Mouse (Mus musculus) cerebral cortex, adult 2 months (tissue): Measurements from ENCODE around the gene Dnajc13.

Source experiments
- WGBS: fragments of 180-500 bp; shearing (Covaris S2); methylation state at CpG from one replicate; pipeline ENCODE4 v1.1.7; 2018; 5-methylcytosine and 5-hydroxymethylcytosine counted together

The Dnajc13 gene

GRCm38 (mm10) chr9:104254408-104255180, 8.1 kb downstream of the Dnajc13 start:
- 53% methylated on average over 9 of the region's 9 CpGs for WGBS

DNA sequence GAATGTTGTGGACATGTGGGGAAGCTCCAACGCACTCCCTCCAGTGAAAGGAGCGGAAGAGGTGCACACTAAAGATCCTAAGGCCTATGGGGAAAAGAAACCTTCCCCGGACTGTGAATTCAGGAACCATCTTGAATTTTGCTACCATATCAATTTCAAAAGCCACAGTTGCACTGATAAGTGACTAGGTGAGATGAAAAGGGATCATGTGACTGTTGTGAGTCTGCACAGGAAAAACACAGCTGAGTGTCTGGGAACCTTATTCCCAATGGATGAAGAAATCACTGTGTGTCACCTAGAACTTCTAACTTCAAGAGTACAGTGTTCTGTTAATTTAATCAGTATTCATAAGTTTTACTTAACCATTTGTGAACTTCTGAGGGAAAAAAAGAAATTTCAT, 10.1 kb downstream of the Dnajc13 start:
- 95% methylated on average over 3 of the region's 3 CpGs for WGBS

GRCm38 (mm10) chr9:104251687-104252086, 11.0 kb downstream of the Dnajc13 start:
- WGBS = 75% methylated on average over 4 of the region's 4 CpGs

DNA sequence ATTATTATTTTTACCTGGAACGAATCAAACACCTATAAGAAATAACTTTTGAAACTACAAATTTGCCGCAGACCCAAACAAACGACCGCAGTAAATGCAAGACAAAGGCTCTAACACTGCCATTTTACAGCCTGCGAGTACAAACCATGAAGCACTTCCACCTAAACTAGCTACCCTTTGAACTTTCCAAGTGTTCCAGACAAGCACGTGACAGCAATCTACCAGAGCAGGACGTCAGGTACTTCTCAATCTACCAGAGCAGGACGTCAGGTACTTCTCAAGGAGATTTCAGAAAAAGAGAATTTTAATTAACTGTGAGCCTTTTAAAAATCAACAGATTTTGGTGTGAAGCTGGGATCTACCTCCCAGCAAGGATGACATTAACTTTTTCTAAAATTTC, 11.6 kb downstream of the Dnajc13 start:
- 89% methylated on average over 8 of the region's 8 CpGs for WGBS

DNA sequence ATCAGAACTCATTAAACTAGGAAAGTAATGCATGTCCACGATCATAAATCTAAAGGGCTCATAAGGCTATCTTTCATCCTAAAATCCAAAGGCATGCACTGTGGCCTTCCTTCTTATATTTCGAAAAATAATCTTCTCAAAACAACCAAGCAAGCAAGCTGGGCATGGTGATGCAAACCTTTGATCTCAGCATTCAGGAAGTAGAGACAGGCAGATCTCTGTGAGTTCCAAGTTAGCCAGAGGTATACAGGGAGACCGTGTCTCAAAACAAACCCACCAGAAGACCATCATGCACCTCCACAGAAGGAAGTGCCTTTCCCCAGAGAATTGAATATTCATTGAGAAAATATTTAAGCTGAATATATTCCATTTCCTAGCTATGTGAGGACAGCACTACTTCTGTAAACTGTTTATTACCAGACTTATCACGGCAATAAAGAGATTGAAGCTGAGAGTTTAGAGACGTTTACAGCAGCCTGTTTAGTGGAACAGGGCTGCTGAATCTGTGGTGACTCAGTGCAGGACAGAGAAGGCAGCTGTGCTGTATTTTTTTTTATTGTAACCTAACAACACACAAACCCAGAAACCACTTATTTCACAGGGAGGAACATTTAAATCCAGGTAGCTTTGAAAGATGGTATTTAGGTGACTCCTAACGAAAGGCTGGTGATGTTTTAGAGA, 15.3 kb downstream of the Dnajc13 start:
- WGBS = 62% methylated on average over 6 of the region's 6 CpGs

GRCm38 (mm10) chr9:104243799-104244466, 18.8 kb downstream of the Dnajc13 start:
- WGBS = 64% methylated on average over 9 of the region's 9 CpGs

DNA sequence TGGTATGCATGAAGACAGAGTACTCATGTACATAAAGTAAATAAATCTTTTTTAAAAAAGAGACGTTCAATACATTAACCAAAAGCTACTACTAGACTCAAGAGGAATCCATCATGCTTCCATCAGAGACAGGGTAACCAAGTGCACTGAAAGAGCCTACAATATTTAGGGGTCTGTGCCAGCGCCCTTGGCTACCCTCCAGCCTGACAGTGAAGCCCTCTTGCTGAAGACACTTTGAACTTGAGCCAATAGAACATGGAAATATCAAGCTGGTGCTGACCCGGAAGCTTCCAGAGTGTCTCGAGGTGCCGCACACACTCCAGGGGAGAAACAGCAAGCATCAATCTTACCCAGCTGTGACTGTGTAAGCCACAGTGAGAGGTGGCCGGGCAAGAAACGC, 22.6 kb downstream of the Dnajc13 start:
- WGBS = 73% methylated on average over 7 of the region's 7 CpGs

DNA sequence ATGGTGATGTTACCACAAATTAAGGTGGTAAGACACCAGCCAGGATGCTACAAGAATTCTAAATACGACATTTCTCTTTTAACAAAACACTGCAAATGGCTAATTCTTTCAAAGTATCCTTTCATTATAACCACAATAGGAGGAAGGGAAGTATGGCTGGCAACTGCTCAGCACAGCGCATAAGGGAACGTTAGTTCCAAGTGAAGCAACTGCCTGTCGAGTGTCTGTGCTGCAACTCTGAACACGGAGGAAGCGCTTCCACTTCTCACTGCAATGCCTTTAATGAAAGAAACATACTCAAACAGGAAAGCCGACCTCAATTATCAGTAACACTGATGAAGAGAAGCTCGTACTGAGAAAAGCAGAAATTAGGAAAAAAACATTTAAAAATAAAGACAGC, 23.7 kb downstream of the Dnajc13 start:
- 62% methylated on average over 8 of the region's 8 CpGs for WGBS

- 83% methylated on average over 11 of the region's 11 CpGs for WGBS
Measured at GRCm38 (mm10) chr9:104236256-104236930, 26.3 kb downstream of the Dnajc13 start.

GRCm38 (mm10) chr9:104235751-104236150, 27.0 kb downstream of the Dnajc13 start:
- WGBS = 22% methylated on average over 5 of the region's 5 CpGs

DNA sequence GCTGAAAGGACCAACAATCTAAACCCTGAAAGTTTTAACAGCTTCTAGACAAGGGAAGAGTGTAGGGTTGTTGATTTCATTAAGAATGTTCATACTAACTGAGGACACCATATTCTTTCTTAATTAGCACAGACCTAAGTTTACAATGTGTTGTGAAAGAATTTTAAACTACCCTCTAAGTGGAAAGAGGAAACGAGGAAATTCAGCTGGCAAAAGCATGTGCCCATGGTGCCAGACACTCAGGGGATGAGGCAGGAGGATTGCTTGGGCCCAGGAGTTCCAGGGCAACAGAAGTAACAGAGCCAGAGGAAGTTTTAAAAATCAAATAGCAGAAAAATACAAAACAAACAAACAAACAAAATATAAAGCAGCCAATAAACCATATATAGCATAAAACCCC, 28.9 kb downstream of the Dnajc13 start:
- 53% methylated on average over 1 of the region's 1 CpGs for WGBS

DNA sequence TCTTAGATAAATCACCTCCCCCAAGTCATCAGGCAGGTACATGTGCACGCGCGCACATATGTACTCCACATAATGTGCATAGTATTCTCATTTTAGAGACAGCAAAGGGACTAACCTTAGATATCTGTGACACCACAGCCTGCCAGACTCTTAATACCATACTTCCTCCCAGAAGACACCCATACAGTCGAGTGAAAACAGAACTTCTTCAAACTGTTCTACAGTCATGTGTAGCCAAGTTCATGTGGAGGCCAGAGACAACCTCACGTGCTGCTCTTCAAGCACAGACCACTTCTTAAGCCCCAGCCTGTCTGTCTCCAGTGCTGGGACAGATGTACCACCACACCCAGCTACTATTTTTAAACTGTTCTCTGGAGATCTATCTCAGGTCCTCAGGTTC, 29.7 kb downstream of the Dnajc13 start:
- 87% methylated on average over 5 of the region's 5 CpGs for WGBS

GRCm38 (mm10) chr9:104232004-104232403, 30.7 kb downstream of the Dnajc13 start:
- WGBS = 95% methylated on average over 3 of the region's 3 CpGs

DNA sequence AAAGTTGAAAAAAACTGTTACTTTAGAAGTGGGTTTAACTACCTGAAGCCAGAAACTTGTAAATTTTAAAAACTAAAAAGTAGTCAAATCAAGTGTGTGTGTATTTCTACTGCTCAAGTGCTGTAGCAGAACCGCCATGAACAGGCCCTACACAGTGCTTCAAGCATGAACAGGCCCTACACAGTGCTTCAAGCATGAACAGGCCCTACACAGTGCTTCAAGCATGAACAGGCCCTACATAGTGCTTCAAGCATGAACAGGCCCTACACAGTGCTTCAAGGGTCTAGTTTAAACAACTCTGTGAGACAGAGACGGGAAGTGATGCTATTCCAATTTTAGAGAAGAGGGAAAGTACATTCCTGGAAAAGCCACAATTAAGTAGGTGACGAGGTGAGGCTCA, 51.3 kb downstream of the Dnajc13 start:
- WGBS = 85% methylated on average over 3 of the region's 3 CpGs

DNA sequence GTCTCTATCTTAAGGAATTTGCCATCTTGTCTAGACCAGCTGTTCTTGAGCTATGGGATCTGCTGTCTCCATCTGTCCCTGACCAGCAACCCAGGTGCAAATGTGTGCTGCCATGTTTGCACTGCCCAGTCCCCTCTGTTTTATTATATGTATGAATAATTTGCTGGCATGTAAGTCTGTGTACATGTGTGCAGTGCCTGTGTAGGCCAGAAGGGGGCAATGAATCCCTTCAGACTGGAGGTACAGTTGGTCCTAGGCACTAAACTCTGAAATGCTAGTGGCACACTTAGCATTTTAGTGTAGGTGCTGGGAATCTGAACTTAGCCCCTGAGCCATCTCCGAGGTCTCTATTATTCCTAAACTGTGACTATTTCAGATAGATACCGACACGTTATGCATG, 58.9 kb downstream of the Dnajc13 start:
- WGBS = 91% methylated on average over 3 of the region's 3 CpGs

DNA sequence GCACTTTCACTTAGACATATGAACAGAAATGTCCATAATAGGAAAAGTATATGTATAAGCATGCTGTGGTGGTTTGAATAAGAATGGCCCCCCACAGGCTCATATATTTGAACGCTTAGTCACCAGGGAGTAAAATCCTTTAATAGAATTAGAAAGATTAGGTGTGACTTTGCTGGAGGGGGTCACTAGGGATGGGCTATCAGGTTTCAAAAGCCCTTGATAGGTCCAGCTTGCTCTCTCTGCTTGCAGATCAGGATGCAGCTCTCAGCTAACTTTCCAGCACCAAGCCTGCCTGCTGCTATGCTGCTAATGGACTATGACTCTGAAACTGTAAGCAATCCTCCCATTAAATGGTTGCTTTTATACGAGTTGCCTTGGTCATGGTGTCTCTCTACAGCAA, 68.2 kb downstream of the Dnajc13 start:
- WGBS = 72% methylated on average over 2 of the region's 2 CpGs

DNA sequence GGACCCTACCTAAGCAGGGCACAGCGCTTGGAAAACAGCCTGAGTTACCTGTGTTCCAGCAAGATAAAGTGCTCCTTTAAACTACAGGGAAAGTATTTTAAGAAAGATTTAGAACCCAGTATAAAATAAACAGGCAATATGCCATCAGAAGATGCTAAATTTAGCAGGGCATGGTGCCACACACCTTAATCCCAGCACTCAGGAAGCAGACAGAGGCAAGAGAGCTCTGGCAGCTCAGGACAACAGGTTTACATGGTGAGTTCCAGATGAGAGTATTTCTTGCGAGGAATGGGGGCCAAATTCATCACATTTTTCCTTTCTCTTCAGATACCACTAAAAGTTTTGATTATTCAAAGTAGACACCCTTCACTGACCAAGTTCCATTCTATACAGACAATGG, 68.8 kb downstream of the Dnajc13 start:
- 88% methylated on average over 2 of the region's 2 CpGs for WGBS

GRCm38 (mm10) chr9:104193327-104193726, 69.4 kb downstream of the Dnajc13 start:
- WGBS = 38% methylated on average over 1 of the region's 1 CpGs

- WGBS = 93% methylated on average over 6 of the region's 6 CpGs
Measured at GRCm38 (mm10) chr9:104192513-104192912, 70.2 kb downstream of the Dnajc13 start.

GRCm38 (mm10) chr9:104189657-104190056, 73.1 kb downstream of the Dnajc13 start:
- WGBS = 97% methylated on average over 5 of the region's 5 CpGs

DNA sequence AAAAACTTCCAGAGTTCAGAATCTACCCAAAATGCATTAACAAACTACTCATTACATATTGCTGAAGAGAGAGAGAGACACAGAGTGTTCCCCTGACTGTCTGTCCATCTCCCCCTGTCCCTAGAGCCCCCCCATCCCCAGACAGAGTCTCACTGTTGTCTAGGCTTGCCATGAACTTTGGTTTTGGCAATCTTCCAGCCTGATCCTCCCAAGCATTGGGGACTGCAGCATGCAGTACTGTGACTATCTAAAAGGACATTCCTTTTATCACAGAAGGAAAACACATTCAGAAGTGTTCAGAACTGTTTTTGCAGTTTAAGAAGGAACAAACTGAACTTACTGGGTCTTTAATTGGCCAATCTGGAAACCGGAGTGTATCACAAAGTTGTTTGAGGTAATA, 74.0 kb downstream of the Dnajc13 start:
- WGBS = 93% methylated on average over 1 of the region's 1 CpGs

DNA sequence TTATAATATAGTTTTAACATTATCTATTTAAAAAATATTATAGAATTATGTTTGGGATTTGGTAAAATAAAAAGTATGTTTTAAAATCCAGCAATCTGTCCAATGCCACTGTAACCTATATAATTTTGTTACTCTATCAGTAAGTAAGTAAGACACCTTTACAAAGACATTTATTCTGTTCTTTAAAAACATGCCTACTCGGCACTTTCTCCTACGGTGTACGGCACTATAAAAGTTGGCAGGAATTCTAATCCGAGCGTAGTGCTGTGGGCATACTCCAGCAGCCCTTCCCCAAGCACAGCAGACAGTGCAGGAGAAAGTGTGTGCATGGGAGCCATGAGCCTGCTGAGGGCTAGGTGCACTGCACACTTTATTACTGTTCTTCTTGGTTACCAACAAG, 75.7 kb downstream of the Dnajc13 start:
- WGBS = 70% methylated on average over 5 of the region's 5 CpGs
